Mouse (Mus musculus): ENCODE measurements around the gene Gbx2.
A peak's percentile ranks its signal among the peaks of the same experiment; 100 is the strongest.

Gbx2 gene

GRCm38 (mm10) chr1:89931120-89931519, at the start of gene Gbx2:
Gene Gbx2, minus strand, starts transcription at chr1:89931179.
- DNase-seq (ENCODE audit: low spot score) = no peak

GRCm38 (mm10) chr1:89977261-89977660, 46.3 kb upstream of the Gbx2 start:
- no peak for DNase-seq (ENCODE audit: low spot score)

GRCm38 (mm10) chr1:89976411-89976810, 45.4 kb upstream of the Gbx2 start:
- DNase-seq (ENCODE audit: low spot score) = no peak

GRCm38 (mm10) chr1:89974541-89974940, 43.6 kb upstream of the Gbx2 start:
- no peak for DNase-seq (ENCODE audit: low spot score)

- no peak for DNase-seq (ENCODE audit: low spot score)
Observed at GRCm38 (mm10) chr1:89971848-89972247, 40.9 kb upstream of the Gbx2 start.

GRCm38 (mm10) chr1:89969714-89970110, 38.7 kb upstream of the Gbx2 start:
- DNase-seq (ENCODE audit: low spot score) = no peak

GRCm38 (mm10) chr1:89969072-89969713, 38.2 kb upstream of the Gbx2 start:
- DNase-seq (ENCODE audit: low spot score) = no peak

- DNase-seq (ENCODE audit: low spot score) = peak; percentile 51
Observed at GRCm38 (mm10) chr1:89968111-89968851, 37.3 kb upstream of the Gbx2 start.

GRCm38 (mm10) chr1:89967585-89967984, 36.6 kb upstream of the Gbx2 start:
- no peak for DNase-seq (ENCODE audit: low spot score)

- DNase-seq (ENCODE audit: low spot score) = no peak
Observed at GRCm38 (mm10) chr1:89964426-89964825, 33.4 kb upstream of the Gbx2 start.

- no peak for DNase-seq (ENCODE audit: low spot score)
Observed at GRCm38 (mm10) chr1:89963296-89963695, 32.3 kb upstream of the Gbx2 start.

GRCm38 (mm10) chr1:89962092-89962491, 31.1 kb upstream of the Gbx2 start:
- DNase-seq (ENCODE audit: low spot score) = no peak

GRCm38 (mm10) chr1:89959393-89959792, 28.4 kb upstream of the Gbx2 start:
- DNase-seq (ENCODE audit: low spot score) = no peak

- DNase-seq (ENCODE audit: low spot score) = peak; percentile 67
Observed at GRCm38 (mm10) chr1:89943202-89943601, 12.2 kb upstream of the Gbx2 start.

GRCm38 (mm10) chr1:89942395-89942976, 11.5 kb upstream of the Gbx2 start:
- no peak for DNase-seq (ENCODE audit: low spot score)

- no peak for DNase-seq (ENCODE audit: low spot score)
Observed at GRCm38 (mm10) chr1:89941701-89942381, 10.9 kb upstream of the Gbx2 start.

GRCm38 (mm10) chr1:89940961-89941524, 10.1 kb upstream of the Gbx2 start:
- no peak for DNase-seq (ENCODE audit: low spot score)

- peak; percentile 54 for DNase-seq (ENCODE audit: low spot score)
Observed at GRCm38 (mm10) chr1:89939981-89940726, 9.2 kb upstream of the Gbx2 start.

- no peak for DNase-seq (ENCODE audit: low spot score)
Observed at GRCm38 (mm10) chr1:89939596-89939960, 8.6 kb upstream of the Gbx2 start.

- DNase-seq (ENCODE audit: low spot score) = no peak
Observed at GRCm38 (mm10) chr1:89938884-89939595, 8.1 kb upstream of the Gbx2 start.
